Mouse (Mus musculus) kidney, embryonic 16.5 days (tissue): ENCODE data around the gene Vezf1. TPM values are rescaled to one million over a fixed set of nuclear protein-coding genes. Genes with fewer than 3 reads are reported as not detected.

Experiments
- ATAC-seq: fragments of 200-750 bp; cut with Nextera tagmentation; 2 replicates; pipeline ENCODE4 v1.8.0; 2017; ENCODE audit warnings: moderate TSS enrichment; ENCODE audit not compliant: low FRiP score, low TSS enrichment
- H3K27ac ChIP-seq: fragments of 300-500 bp; sonication (generic); 2 replicates; pipeline ENCODE4 v1.5.1; 2014; ENCODE audit warnings: low read length
- H3K27me3 ChIP-seq: fragments of 300-500 bp; sonication (generic); 2 replicates; pipeline ENCODE4 v1.6.1; 2014; ENCODE audit warnings: low read length, control low read depth, mixed read lengths; ENCODE audit not compliant: insufficient read depth
- H3K36me3 ChIP-seq: fragments of 300-500 bp; sonication (generic); 2 replicates; pipeline ENCODE4 v1.6.1; 2014; ENCODE audit warnings: low read length, control low read depth, mixed read lengths; ENCODE audit not compliant: insufficient read depth
- H3K4me1 ChIP-seq: fragments of 300-500 bp; sonication (generic); 2 replicates; pipeline ENCODE4 v1.6.1; 2014; ENCODE audit warnings: low read length, control low read depth, mixed read lengths; ENCODE audit not compliant: insufficient read depth
- H3K4me2 ChIP-seq: fragments of 300-500 bp; sonication (generic); replicated peaks from 2 replicates; pipeline ENCODE4 v1.6.1; 2014; ENCODE audit warnings: low read depth, low read length
- H3K4me3 ChIP-seq: fragments of 300-500 bp; sonication (generic); 2 replicates; pipeline ENCODE4 v1.5.1; 2014; ENCODE audit warnings: mild to moderate bottlenecking, low read length
- H3K9ac ChIP-seq: fragments of 300-500 bp; sonication (generic); replicated peaks from 2 replicates; pipeline ENCODE4 v1.6.1; 2014; ENCODE audit warnings: low read length
- H3K9me3 ChIP-seq: fragments of 300-500 bp; sonication (generic); 2 replicates; pipeline ENCODE4 v1.6.1; 2016; ENCODE audit warnings: low read length, control low read depth
- WGBS: fragments of 180-500 bp; shearing (Covaris S2); extraction: QIAGEN DNeasy Blood & Tissue Kit; methylation state at CpG from one replicate; pipeline ENCODE4 v1.1.7; 2014; 5-methylcytosine and 5-hydroxymethylcytosine counted together
- polyA plus RNA-seq: library from polyadenylated mRNA; unstranded; fragments of >200 nt; fragmentation: Nextera tagmentation; extraction: Ambion mirVana; gene quantifications from 2 replicates; pipeline ENCODE4 v1.2.1, GENCODE M21; 2015

The Vezf1 gene
- polyA plus RNA-seq, 1 experiment from 2014 or later: 40.2 TPM

GRCm38 (mm10) chr11:88118817-88119642 is 51.0 kb downstream of the Vezf1 start:
- Histone ChIP-seq H3K27ac (peak overlapping the region; percentile 79), H3K27me3 (no peaks in the 10 kb centered on the region), H3K4me1 (peaks cover 57% of the 10 kb centered on the region), H3K36me3 (no peaks in the 10 kb centered on the region), H3K9me3 (no peaks in the 10 kb centered on the region), H3K9ac (peak overlapping the region; percentile 31; the same call in 1 of the 2 replicates), H3K4me2 (0 out of 2 replicates have a peak overlapping the region, but pooled peaks have one; percentile 3), H3K4me3 (no peak overlapping the region)
- peak; percentile 86 for ATAC-seq
- WGBS: 18% methylated on average over 8 of the region's 8 CpGs

GRCm38 (mm10) chr11:88122545-88122944 is 54.5 kb downstream of the Vezf1 start:
- Histone ChIP-seq H3K27me3 (no peaks in the 10 kb centered on the region), H3K4me2 (no peak overlapping the region), H3K4me3 (no peak overlapping the region), H3K36me3 (no peaks in the 10 kb centered on the region), H3K9me3 (no peaks in the 10 kb centered on the region), H3K4me1 (peaks cover 44% of the 10 kb centered on the region), H3K9ac (no peak overlapping the region), H3K27ac (no peak overlapping the region)
- WGBS: 59% methylated on average over 5 of the region's 5 CpGs
- ATAC-seq: no peak

GRCm38 (mm10) chr11:88123021-88123420 is 54.9 kb downstream of the Vezf1 start:
- Histone ChIP-seq H3K36me3 (no peaks in the 10 kb centered on the region), H3K9ac (no peak overlapping the region), H3K4me1 (peaks cover 40% of the 10 kb centered on the region), H3K27ac (no peak overlapping the region), H3K27me3 (no peaks in the 10 kb centered on the region), H3K4me3 (no peak overlapping the region), H3K4me2 (no peak overlapping the region), H3K9me3 (no peaks in the 10 kb centered on the region)
- no peak for ATAC-seq
- WGBS: 62% methylated on average over 5 of the region's 5 CpGs

- no peak for ATAC-seq
- Histone ChIP-seq H3K9me3 (no peaks in the 10 kb centered on the region), H3K4me2 (no peak overlapping the region), H3K9ac (no peak overlapping the region), H3K36me3 (no peaks in the 10 kb centered on the region), H3K4me3 (no peak overlapping the region), H3K4me1 (peaks cover 32% of the 10 kb centered on the region), H3K27me3 (no peaks in the 10 kb centered on the region), H3K27ac (0 out of 2 replicates have a peak overlapping the region, but pooled peaks have one; percentile 27)
- 46% methylated on average over 6 of the region's 6 CpGs for WGBS
Observed at GRCm38 (mm10) chr11:88123731-88124130, 55.7 kb downstream of the Vezf1 start.

DNA sequence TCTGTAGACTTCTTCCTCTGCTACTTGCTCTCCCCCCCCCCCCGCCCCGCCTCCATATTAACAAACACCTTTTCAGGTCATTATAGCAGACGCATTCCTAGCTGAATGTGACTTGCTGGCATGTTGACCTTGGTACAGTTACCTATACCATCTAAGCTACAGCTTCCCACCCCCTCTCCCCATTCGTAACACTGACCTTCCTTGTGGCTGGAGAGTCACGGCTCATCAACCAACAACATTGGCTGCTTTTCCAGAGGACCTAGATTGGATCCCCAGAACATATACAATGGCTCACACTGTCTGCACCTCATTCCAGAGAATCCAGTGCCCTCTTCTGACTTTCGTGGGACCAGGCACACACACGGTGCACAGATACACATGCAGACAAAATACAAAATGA is 57.4 kb downstream of the Vezf1 start:
- peak; percentile 68 for ATAC-seq

GRCm38 (mm10) chr11:88126306-88126793 is 58.3 kb downstream of the Vezf1 start:
- H3K27ac ChIP-seq: peak overlapping the region; percentile 61; the same call in 1 of the 2 replicates
- no peak overlapping the region for H3K4me3 ChIP-seq
- no peaks in the 10 kb centered on the region for H3K27me3 ChIP-seq
- H3K4me1 ChIP-seq: peaks cover 20% of the 10 kb centered on the region
- no peak overlapping the region for H3K4me2 ChIP-seq
- H3K9me3 ChIP-seq: no peaks in the 10 kb centered on the region
- 59% methylated on average over 5 of the region's 5 CpGs for WGBS
- peak; percentile 41; the same call in 1 of the 2 replicates for ATAC-seq
- no peaks in the 10 kb centered on the region for H3K36me3 ChIP-seq
- H3K9ac ChIP-seq: no peak overlapping the region

More for the DNA sequence above, 57.4 kb downstream of the Vezf1 start:
- Histone ChIP-seq H3K4me1 (peaks cover 19% of the 10 kb centered on the region), H3K9ac (no peak overlapping the region), H3K27me3 (no peaks in the 10 kb centered on the region), H3K27ac (peak overlapping the region; percentile 61; the same call in 1 of the 2 replicates), H3K9me3 (no peaks in the 10 kb centered on the region), H3K36me3 (no peaks in the 10 kb centered on the region), H3K4me2 (no peak overlapping the region), H3K4me3 (no peak overlapping the region)
- WGBS: 51% methylated on average over 5 of the region's 7 CpGs

GRCm38 (mm10) chr11:88128461-88128860 is 60.4 kb downstream of the Vezf1 start:
- no peaks in the 10 kb centered on the region for H3K36me3 ChIP-seq
- no peaks in the 10 kb centered on the region for H3K27me3 ChIP-seq
- H3K27ac ChIP-seq: no peak overlapping the region
- H3K4me3 ChIP-seq: no peak overlapping the region
- H3K9ac ChIP-seq: no peak overlapping the region
- 93% methylated on average over 9 of the region's 9 CpGs for WGBS
- H3K4me1 ChIP-seq: peaks cover 31% of the 10 kb centered on the region
- H3K4me2 ChIP-seq: no peak overlapping the region
- H3K9me3 ChIP-seq: no peaks in the 10 kb centered on the region
- no peak for ATAC-seq

DNA sequence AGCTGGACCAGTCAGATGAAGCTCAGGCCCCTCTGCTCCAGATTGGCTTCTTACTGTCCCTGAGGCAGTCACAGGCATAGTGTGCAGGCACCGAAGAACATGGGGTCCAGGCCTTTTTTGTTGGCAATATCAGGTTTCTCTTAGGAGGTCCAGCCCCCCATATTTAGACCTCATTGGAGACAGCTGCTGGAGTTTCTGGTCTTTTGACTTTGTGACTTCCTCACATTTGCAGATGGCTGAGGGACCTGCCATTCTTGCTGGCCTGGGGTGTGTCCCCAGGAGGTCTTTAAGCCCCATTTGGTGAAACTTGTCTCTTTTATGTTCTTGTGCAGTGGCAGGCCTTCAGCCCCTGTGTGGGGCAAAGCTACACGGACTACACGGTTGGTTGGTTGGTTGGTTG is 61.2 kb downstream of the Vezf1 start:
- Histone ChIP-seq H3K4me3 (no peak overlapping the region), H3K4me2 (no peak overlapping the region), H3K9me3 (no peaks in the 10 kb centered on the region), H3K27me3 (no peaks in the 10 kb centered on the region), H3K36me3 (no peaks in the 10 kb centered on the region), H3K27ac (no peak overlapping the region), H3K9ac (no peak overlapping the region), H3K4me1 (peaks cover 28% of the 10 kb centered on the region)
- WGBS: 70% methylated on average over 3 of the region's 3 CpGs
- no peak for ATAC-seq

GRCm38 (mm10) chr11:88129935-88130334 is 61.9 kb downstream of the Vezf1 start:
- no peak for ATAC-seq
- 96% methylated on average over 10 of the region's 10 CpGs for WGBS
- Histone ChIP-seq H3K27ac (no peak overlapping the region), H3K9me3 (no peaks in the 10 kb centered on the region), H3K27me3 (no peaks in the 10 kb centered on the region), H3K4me1 (peaks cover 25% of the 10 kb centered on the region), H3K36me3 (no peaks in the 10 kb centered on the region), H3K4me3 (no peak overlapping the region), H3K4me2 (no peak overlapping the region), H3K9ac (no peak overlapping the region)

GRCm38 (mm10) chr11:88131847-88132246 is 63.8 kb downstream of the Vezf1 start:
- H3K9me3 ChIP-seq: no peaks in the 10 kb centered on the region
- no peaks in the 10 kb centered on the region for H3K36me3 ChIP-seq
- H3K9ac ChIP-seq: no peak overlapping the region
- H3K27me3 ChIP-seq: no peaks in the 10 kb centered on the region
- H3K4me1 ChIP-seq: peaks cover 12% of the 10 kb centered on the region
- peak overlapping the region; percentile 47 for H3K27ac ChIP-seq
- WGBS: 35% methylated on average over 8 of the region's 8 CpGs
- no peak overlapping the region for H3K4me3 ChIP-seq
- no peak for ATAC-seq
- peak overlapping the region; percentile 34 for H3K4me2 ChIP-seq
